Mouse (Mus musculus) liver, adult 2 months (tissue): ENCODE measurements around the gene Taok2.

Experiments used
- CTCF ChIP-seq: fragments of 200-500 bp; IDR thresholded peaks from 2 replicates; pipeline ENCODE4 v1.5.1; 2011; ENCODE audit warnings: low read depth, low read length, control low read depth
- POLR2A ChIP-seq: fragments of 200-500 bp; IDR thresholded peaks from 2 replicates; pipeline ENCODE4 v1.6.1; 2011; ENCODE audit warnings: low read length, control low read depth; ENCODE audit not compliant: insufficient read depth; ENCODE audit errors: extremely low read depth

- no peak for TF ChIP-seq CTCF
- no peak for TF ChIP-seq POLR2A
Observed at GRCm38 (mm10) chr7:126848794-126849193, 35.7 kb downstream of the Taok2 start.
